Mouse (Mus musculus) limb, embryonic 13.5 days (tissue): ENCODE data around the gene AI467606. TPM values are rescaled to one million over a fixed set of nuclear protein-coding genes. Genes with fewer than 3 reads are reported as not detected.

Experiments
- ATAC-seq: fragments of 200-750 bp; cut with Nextera tagmentation; 2 replicates; pipeline ENCODE4 v1.8.0; 2017; ENCODE audit warnings: low read depth, moderate number of reproducible peaks, moderate TSS enrichment; ENCODE audit not compliant: low FRiP score
- H3K27ac ChIP-seq: fragments of 300-500 bp; sonication (generic); 2 replicates; pipeline ENCODE4 v1.5.1; 2015; ENCODE audit warnings: inconsistent platforms, mild to moderate bottlenecking, moderate library complexity
- H3K27me3 ChIP-seq: fragments of 300-500 bp; sonication (generic); 2 replicates; pipeline ENCODE4 v1.6.1; 2015; ENCODE audit warnings: mild to moderate bottlenecking, inconsistent platforms
- H3K36me3 ChIP-seq: fragments of 300-500 bp; sonication (generic); 2 replicates; pipeline ENCODE4 v1.6.1; 2015; ENCODE audit warnings: inconsistent platforms, mild to moderate bottlenecking, moderate library complexity
- H3K4me1 ChIP-seq: fragments of 300-500 bp; sonication (generic); 2 replicates; pipeline ENCODE4 v1.6.1; 2015; ENCODE audit warnings: inconsistent platforms
- H3K4me2 ChIP-seq: fragments of 300-500 bp; sonication (generic); replicated peaks from 2 replicates; pipeline ENCODE4 v1.6.1; 2015; ENCODE audit warnings: inconsistent platforms, mild to moderate bottlenecking, moderate library complexity
- H3K4me3 ChIP-seq: fragments of 300-500 bp; sonication (generic); 2 replicates; pipeline ENCODE4 v1.5.1; 2015; ENCODE audit warnings: moderate library complexity, mild to moderate bottlenecking, inconsistent platforms
- H3K9ac ChIP-seq: fragments of 300-500 bp; sonication (generic); 2 replicates; pipeline ENCODE4 v1.6.1; 2015; ENCODE audit warnings: mild to moderate bottlenecking, inconsistent platforms
- H3K9me3 ChIP-seq: fragments of 300-500 bp; sonication (generic); 2 replicates; pipeline ENCODE4 v1.6.1; 2016; ENCODE audit warnings: inconsistent platforms
- WGBS: fragments of 180-500 bp; shearing (Covaris S2); methylation state at CpG from one replicate; pipeline ENCODE4 v1.1.7; 2015; 5-methylcytosine and 5-hydroxymethylcytosine counted together
- polyA plus RNA-seq: library from polyadenylated mRNA; unstranded; fragments of >200 nt; fragmentation: Nextera tagmentation; extraction: Ambion mirVana; gene quantifications from 2 replicates; pipeline ENCODE4 v1.2.1, GENCODE M21; 2015

The AI467606 gene
- polyA plus RNA-seq, 1 experiment from 2014 or later, result 2.7 TPM

- Histone ChIP-seq H3K9ac (no peak overlapping the region), H3K27ac (no peak overlapping the region), H3K9me3 (no peaks in the 10 kb centered on the region), H3K4me1 (0 out of 2 replicates have a peak, but pooled peaks cover 5% of the 10 kb centered on the region), H3K4me2 (no peak overlapping the region), H3K27me3 (no peaks in the 10 kb centered on the region), H3K36me3 (no peaks in the 10 kb centered on the region), H3K4me3 (no peak overlapping the region)
- WGBS, result 84% methylated on average over 4 of the region's 4 CpGs
- ATAC-seq, result no peak
Observed at GRCm38 (mm10) chr7:127098950-127099349, 7.8 kb downstream of the AI467606 start.

DNA sequence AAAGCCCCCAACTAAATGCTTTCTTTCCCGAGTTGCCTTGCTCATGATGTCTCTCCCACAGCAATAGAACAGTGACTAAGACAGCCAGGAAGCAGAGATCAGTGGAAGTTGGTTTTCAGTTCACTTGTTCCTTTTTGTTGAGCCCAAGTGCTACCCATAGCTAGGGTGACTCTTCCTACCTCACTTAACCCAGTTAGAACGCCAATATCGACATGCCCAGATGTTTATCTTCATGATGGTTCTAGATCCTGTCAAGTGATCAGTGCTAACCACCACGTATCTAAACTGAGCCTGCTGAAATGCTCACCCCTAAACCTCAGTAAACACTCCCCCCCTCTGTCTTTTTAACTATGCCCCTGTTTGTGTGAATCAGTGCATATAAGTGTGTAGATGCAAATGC is 8.4 kb downstream of the AI467606 start:
- Histone ChIP-seq H3K27me3 (no peaks in the 10 kb centered on the region), H3K4me1 (0 out of 2 replicates have a peak, but pooled peaks cover 9% of the 10 kb centered on the region), H3K36me3 (no peaks in the 10 kb centered on the region), H3K27ac (no peak overlapping the region), H3K9me3 (no peaks in the 10 kb centered on the region), H3K4me2 (no peak overlapping the region), H3K9ac (no peak overlapping the region), H3K4me3 (no peak overlapping the region)
- 84% methylated on average over 4 of the region's 4 CpGs for WGBS
- no peak for ATAC-seq

- ATAC-seq, result no peak
- 39% methylated on average over 2 of the region's 2 CpGs for WGBS
Observed at GRCm38 (mm10) chr7:127101451-127102016, 10.4 kb downstream of the AI467606 start.

GRCm38 (mm10) chr7:127102148-127102547 is 11.0 kb downstream of the AI467606 start:
- H3K4me2 ChIP-seq, result no peak overlapping the region
- 74% methylated on average over 6 of the region's 6 CpGs for WGBS

More at GRCm38 (mm10) chr7:127101451-127102016, 10.4 kb downstream of the AI467606 start:
- Histone ChIP-seq H3K4me1 (0 out of 2 replicates have a peak, but pooled peaks cover 4% of the 10 kb centered on the region), H3K27me3 (no peaks in the 10 kb centered on the region), H3K4me2 (no peak overlapping the region), H3K4me3 (no peak overlapping the region), H3K9me3 (no peaks in the 10 kb centered on the region), H3K36me3 (no peaks in the 10 kb centered on the region), H3K27ac (no peak overlapping the region), H3K9ac (no peak overlapping the region)

GRCm38 (mm10) chr7:127103960-127104359 is 12.8 kb downstream of the AI467606 start:
- H3K27me3 ChIP-seq, result no peaks in the 10 kb centered on the region
- H3K4me2 ChIP-seq, result no peak overlapping the region; the same call in 1 of the 2 replicates
- ATAC-seq, result no peak
- H3K9me3 ChIP-seq, result no peaks in the 10 kb centered on the region
- H3K27ac ChIP-seq, result peak overlapping the region; percentile 2; the same call in 1 of the 2 replicates
- H3K4me1 ChIP-seq, result 0 out of 2 replicates have a peak, but pooled peaks cover 4% of the 10 kb centered on the region
- no peak overlapping the region for H3K9ac ChIP-seq
- 60% methylated on average over 6 of the region's 6 CpGs for WGBS
- no peak overlapping the region for H3K4me3 ChIP-seq
- no peaks in the 10 kb centered on the region for H3K36me3 ChIP-seq

More at GRCm38 (mm10) chr7:127102148-127102547, 11.0 kb downstream of the AI467606 start:
- 0 out of 2 replicates have a peak, but pooled peaks cover 4% of the 10 kb centered on the region for H3K4me1 ChIP-seq
- no peak for ATAC-seq
- H3K9me3 ChIP-seq, result no peaks in the 10 kb centered on the region
- no peak overlapping the region for H3K9ac ChIP-seq
- no peak overlapping the region for H3K27ac ChIP-seq
- H3K27me3 ChIP-seq, result no peaks in the 10 kb centered on the region
- no peaks in the 10 kb centered on the region for H3K36me3 ChIP-seq
- H3K4me3 ChIP-seq, result no peak overlapping the region

DNA sequence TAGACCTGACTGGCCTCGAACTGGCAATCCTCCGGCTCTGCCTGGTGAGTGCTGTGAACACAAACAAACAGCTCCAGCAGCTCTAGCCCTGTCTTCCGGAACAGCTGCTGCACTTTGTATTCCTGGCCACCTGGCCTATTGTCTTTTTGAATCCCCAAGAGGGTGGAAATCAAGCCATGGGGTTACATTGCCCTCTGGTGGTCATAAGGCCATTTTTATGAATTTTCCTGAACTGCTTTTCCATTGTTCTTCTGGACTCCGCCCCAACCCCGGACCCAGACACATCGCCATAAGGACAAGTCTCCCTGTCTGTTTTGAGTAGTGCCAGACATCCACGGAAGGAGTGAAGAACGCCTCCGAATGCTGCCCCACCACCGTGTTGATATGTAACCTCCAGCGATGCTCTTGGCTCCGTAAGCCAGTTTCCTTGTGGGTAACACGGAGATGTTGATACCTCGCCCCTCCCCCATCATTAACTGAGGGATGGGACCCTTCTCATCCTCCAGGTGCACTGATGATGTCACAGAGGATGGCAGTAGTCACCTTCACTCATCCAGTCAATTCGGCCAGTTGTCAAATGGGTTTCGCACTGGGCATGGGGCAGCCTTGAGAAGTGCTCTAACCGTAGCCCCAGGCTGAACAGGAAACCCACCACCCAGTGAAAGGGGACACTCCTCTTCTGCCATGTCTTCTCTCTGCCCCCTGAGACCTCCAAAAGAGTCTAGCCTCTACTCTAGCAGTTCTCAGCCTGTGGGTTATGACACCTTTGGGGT is 13.6 kb downstream of the AI467606 start:
- H3K9ac ChIP-seq, result peak overlapping the region; percentile 40; the same call in 1 of the 2 replicates
- peak; percentile 84 for ATAC-seq
- H3K36me3 ChIP-seq, result no peaks in the 10 kb centered on the region
- 14% methylated on average over 17 of the region's 17 CpGs for WGBS
- no peaks in the 10 kb centered on the region for H3K27me3 ChIP-seq
- peak overlapping the region; percentile 56 for H3K4me2 ChIP-seq
- H3K27ac ChIP-seq, result 0 out of 2 replicates have a peak overlapping the region, but pooled peaks have one; percentile 2
- H3K4me1 ChIP-seq, result 0 out of 2 replicates have a peak, but pooled peaks cover 4% of the 10 kb centered on the region
- no peaks in the 10 kb centered on the region for H3K9me3 ChIP-seq
- H3K4me3 ChIP-seq, result peak overlapping the region; percentile 37

GRCm38 (mm10) chr7:127105551-127105950 is 14.4 kb downstream of the AI467606 start:
- WGBS, result 73% methylated on average over 7 of the region's 7 CpGs
- Histone ChIP-seq H3K4me2 (no peak overlapping the region), H3K4me1 (0 out of 2 replicates have a peak, but pooled peaks cover 4% of the 10 kb centered on the region), H3K4me3 (no peak overlapping the region), H3K36me3 (no peaks in the 10 kb centered on the region), H3K9me3 (no peaks in the 10 kb centered on the region), H3K27me3 (no peaks in the 10 kb centered on the region), H3K27ac (no peak overlapping the region), H3K9ac (no peak overlapping the region)
- no peak for ATAC-seq

DNA sequence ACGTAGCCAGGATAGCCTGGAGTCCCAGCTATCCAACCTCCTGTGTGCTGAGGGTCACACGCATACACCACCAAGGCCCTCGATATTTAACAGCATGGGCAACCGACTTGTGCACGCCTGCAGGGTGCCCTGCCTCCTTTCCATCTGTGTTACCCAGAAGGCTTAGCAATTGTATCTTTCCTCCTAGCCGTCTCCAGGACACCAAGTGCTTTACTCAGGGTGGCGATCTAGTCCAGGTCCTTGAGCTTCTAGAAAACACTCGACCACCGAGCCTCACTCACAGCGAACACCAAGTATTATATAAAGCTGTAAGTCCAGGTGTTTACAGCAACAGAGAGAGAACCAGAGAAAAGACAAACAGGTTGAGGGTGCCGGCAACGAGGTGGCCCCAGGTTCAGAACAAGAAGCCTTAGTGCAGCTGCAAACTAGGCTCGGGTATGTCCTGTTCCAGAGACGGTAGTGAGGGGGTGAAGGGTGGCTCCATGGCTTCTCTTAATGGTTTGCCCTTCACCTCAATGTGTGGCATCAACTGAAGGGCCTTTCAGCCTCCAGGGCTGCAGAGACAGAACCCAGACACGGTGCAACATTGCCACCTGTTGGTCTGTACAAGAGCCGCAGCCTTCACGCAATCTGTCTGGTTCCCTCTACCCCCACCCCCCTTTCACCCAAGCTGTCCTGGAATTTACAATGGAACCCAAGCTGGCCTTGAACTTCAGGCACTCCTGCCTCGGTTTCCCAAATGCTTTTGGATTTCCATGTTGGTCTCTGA is 19.3 kb downstream of the AI467606 start:
- 44% methylated on average over 18 of the region's 18 CpGs for WGBS

GRCm38 (mm10) chr7:127111461-127111860 is 20.3 kb downstream of the AI467606 start:
- ATAC-seq, result no peak
- H3K4me2 ChIP-seq, result no peak overlapping the region
- H3K27me3 ChIP-seq, result no peaks in the 10 kb centered on the region
- 45% methylated on average over 6 of the region's 6 CpGs for WGBS
- no peak overlapping the region for H3K4me3 ChIP-seq
- H3K36me3 ChIP-seq, result no peaks in the 10 kb centered on the region
- no peaks in the 10 kb centered on the region for H3K9me3 ChIP-seq
- H3K4me1 ChIP-seq, result peaks cover 10% of the 10 kb centered on the region
- H3K9ac ChIP-seq, result no peak overlapping the region
- H3K27ac ChIP-seq, result no peak overlapping the region

More for the DNA sequence above, 19.3 kb downstream of the AI467606 start:
- Histone ChIP-seq H3K36me3 (no peaks in the 10 kb centered on the region), H3K9ac (no peak overlapping the region), H3K27ac (no peak overlapping the region), H3K27me3 (no peaks in the 10 kb centered on the region), H3K4me2 (no peak overlapping the region), H3K9me3 (no peaks in the 10 kb centered on the region), H3K4me1 (peaks cover 7% of the 10 kb centered on the region; the same call in 1 of the 2 replicates), H3K4me3 (no peak overlapping the region)
- peak; percentile 63; the same call in 1 of the 2 replicates for ATAC-seq

DNA sequence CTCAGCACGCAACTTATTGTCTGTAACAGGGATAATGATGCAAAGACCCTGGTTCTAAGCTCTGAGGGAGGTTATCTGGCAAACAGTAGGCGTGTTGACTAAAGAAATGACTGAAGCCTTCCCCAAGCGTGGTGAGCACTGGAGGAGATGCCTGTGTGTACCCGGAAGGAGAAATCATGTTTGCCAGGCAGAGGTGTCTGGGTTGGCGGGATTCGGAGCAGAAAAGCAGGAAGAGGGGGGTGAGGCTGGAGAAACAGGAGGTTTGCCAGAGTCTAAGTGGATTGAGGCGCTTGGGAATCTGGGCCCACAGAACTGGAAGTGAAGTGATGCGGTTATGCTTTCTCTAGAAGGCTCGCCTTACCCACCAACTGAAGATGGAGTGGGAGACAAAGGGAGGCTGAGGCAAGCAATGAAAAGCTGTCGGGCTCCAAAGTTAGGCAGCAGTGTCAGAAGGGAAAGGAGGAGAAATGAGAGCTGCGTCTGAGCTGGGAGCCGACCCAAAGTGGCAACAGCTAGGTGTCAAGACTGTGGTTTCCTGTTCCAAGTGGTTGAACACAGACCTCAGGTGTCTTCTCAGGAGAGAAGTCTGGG is 21.2 kb downstream of the AI467606 start:
- Histone ChIP-seq H3K36me3 (no peaks in the 10 kb centered on the region), H3K4me2 (no peak overlapping the region), H3K27me3 (no peaks in the 10 kb centered on the region), H3K27ac (no peak overlapping the region), H3K4me3 (no peak overlapping the region), H3K4me1 (peaks cover 10% of the 10 kb centered on the region), H3K9me3 (no peaks in the 10 kb centered on the region), H3K9ac (no peak overlapping the region)
- 73% methylated on average over 12 of the region's 12 CpGs for WGBS
- ATAC-seq, result no peak

GRCm38 (mm10) chr7:127112921-127113597 is 21.9 kb downstream of the AI467606 start:
- 32% methylated on average over 9 of the region's 9 CpGs for WGBS
- H3K4me2 ChIP-seq, result no peak overlapping the region
- peaks cover 17% of the 10 kb centered on the region for H3K4me1 ChIP-seq
- no peaks in the 10 kb centered on the region for H3K9me3 ChIP-seq
- H3K36me3 ChIP-seq, result no peaks in the 10 kb centered on the region
- H3K4me3 ChIP-seq, result no peak overlapping the region
- H3K27me3 ChIP-seq, result no peaks in the 10 kb centered on the region
- H3K27ac ChIP-seq, result no peak overlapping the region
- H3K9ac ChIP-seq, result 0 out of 2 replicates have a peak overlapping the region, but pooled peaks have one; percentile 8
- no peak for ATAC-seq
